Mouse (Mus musculus) frontal cortex, postnatal 36 days (tissue): ENCODE results near the gene Ip6k3.
A peak's percentile ranks its signal among the peaks of the same experiment; 100 is the strongest.

Experiments used
- DNase-seq, 2 experiments: peaks; one replicate each; pipeline ENCODE4 v3.0.0; 2022; ENCODE audit warnings: low spot score in 2 of 2

Gene Ip6k3

DNA sequence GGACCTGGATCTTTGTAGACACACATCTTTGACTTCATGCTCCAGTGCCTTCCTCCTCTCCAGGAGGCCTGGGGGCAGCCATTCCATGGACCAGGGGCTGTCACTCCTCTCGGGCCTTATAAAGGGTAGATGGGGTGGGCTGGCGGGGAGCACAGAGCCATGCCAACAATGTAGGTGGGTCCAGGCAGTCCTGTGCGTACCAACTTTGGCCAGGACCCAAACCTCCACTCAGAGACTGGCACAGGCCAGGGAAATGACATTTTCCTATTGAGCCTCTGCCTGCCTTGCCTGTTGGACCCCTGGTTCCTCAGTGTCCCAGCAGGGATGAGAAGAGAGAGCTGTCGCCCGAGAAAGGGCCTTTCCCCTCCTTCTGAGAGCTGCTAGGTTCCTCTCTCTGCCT lies 14.8 kb upstream of the Ip6k3 start:
- no peak for DNase-seq

DNA sequence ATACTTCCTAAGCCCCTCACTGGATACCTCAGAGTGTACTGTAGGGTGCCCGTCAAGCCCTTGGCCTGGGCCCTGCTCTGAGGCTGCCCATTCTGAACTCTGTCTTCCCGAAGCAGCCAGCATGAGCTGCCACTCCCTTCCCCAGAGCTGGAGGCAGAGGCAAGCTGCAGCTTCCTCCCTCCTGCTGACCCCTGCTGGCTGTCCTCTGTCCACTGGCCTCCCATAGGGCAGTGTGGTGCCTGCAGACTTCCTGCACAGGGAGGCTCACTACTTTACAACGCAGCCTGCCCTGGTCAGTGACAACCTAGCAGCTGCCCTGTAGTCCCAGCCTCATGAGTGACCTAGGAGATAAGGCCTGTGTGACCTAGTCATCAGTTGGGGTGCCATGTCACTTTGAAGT lies 14.1 kb upstream of the Ip6k3 start:
- no peak for DNase-seq

DNA sequence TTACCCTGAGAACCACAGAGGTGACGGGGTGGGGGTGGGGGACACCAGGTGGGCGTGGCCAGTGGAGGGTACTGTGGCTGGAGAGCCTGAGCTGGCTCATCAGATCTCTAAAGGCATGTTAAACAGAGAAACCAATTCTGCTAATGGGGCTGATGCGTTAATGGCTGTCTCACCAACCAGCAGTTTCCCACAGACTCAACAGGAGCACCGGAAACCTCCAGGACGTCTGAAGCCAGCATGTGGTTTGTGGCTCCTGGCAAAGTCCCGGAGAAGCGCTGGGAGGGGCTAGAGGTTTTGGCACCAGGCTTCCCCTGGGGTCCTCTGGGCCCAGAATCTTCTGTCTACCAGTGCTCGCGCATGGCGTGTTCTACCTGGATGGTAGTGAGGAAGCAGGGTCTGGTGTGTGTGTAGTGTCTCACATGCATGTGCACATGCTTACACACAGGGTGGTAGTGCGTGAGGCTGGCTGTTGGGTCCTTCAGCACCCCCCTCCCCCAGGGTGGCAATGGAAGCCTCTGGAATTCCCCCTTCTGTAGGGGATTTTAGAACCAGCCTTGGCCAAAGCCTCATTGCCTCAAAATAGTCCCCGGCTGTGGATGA lies 12.2 kb upstream of the Ip6k3 start:
- no peak for DNase-seq

DNA sequence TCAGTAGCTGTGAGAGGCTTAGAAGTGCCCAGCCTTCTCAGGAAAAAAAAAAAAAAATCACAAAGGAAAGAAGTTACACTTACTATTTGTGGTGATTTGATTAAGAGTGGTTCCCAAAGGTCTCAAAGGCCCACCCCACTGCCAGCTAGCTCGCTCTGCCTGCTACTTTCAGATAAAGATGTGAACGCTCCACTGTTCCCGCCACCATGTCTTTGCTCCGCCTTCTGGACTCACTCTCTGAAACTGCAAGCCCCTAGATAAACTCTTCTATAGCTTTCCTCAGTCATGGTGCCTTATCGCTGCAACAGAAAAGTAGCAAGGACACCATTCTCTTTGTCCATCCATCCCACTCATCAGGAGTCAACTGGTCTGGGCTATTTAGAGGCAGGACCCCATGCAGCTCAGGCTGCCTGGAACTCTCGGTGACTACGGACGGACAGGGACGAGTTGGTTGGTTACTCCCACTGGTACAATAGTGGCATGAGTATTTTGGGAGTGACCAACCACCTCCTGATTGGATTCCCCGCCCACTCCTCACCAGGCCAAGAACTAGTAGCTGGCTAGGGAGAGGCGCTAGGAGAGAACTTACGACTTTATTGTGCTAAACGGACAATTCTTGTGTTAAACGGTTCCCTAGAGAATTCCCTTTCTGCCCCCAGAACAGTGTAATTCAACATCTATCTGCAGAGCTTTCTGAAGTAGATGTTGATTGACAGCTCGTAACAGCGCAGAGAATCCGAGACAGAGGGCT lies 11.0 kb upstream of the Ip6k3 start:
- no peak for DNase-seq

DNA sequence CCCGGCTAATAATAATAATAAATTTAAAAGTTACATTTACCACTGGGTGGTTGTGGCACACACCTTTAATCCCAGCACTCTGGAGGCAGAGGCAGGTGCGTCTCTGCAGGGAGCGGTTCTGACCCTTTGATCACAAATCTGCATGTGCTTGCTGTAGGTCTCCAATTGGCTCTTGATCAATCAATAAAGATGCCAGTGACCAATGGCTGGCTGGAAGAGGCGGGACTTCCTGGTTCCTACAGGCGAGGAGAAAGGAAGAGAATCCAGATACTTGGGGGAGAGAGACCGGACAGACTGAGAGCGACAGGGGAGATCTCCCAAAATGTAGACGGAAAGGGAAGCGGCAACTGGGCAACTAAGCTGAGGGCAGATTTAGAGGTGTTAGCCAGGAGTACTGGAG lies 10.4 kb upstream of the Ip6k3 start:
- DNase-seq: no peak

DNA sequence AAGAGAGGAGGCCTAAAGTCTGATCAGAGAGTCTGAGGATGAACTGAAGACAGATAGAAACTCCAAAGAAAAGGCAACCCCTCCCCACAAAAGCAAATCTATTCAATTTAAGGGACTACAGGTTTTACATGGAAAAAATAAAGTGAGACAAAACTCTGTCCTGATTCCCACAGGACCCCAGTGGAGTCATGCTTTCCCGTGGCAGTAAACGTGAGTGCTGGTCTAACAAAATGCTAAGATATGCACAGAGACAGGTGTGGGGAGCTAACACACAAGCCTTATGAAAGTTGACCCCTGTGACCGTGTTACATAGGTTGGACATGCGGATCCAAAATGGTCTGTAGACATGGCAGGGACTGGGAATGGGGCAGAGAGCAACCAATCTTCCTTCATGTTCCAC lies 9.2 kb upstream of the Ip6k3 start:
- no peak for DNase-seq

DNA sequence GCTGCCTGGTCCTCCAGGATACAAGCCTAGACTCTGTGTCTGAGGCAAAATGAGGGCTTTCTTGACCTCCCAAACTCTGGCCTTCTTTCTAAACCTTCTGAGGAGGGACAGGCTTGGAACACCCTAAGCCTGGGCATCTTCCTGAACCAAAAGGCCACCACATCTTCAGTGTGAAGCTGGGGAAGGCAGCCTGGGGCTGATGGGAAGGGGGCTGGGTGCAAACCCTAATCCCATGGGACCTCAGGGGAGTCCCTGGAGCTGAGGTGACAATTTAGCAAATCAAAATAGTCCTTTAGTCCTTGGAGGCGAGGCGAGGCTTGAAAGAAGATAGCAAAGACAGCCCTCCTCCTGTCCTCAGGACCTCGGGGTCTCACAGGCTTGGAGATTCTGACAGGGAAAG lies 8.7 kb upstream of the Ip6k3 start:
- no peak for DNase-seq

DNA sequence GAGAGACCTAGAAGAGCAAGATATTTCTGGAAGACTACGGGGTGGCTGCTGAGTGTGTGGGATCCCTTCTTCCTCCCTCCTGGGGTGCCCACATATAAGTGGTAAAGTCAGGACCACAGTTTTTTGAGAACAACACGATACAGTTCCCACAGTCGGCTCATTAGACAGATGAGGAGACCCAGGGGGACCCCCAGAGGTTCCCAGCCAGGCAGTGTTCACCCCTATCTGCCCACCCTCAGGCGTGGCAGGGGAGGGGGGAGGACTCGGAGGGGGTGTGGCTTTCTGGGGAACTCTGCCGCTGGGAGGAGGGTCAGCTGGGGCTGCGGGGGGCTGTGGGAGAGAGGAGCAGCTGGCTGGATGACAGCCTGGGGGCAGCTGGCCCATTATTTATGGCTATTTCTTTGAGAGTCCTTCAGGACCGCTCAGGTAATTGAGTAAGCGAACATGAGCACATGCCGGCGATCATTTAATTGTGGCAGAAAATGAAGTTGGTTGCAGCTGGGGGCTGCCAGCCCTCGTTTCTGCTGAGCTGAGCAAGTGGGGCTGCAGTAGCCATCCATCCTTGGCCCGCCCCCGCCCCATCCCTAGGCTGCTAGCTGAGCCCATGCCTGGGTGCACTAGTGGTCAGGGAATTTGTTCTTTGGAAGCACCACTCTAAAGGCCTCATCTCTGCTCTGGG lies 7.7 kb upstream of the Ip6k3 start:
- no peak for DNase-seq

DNA sequence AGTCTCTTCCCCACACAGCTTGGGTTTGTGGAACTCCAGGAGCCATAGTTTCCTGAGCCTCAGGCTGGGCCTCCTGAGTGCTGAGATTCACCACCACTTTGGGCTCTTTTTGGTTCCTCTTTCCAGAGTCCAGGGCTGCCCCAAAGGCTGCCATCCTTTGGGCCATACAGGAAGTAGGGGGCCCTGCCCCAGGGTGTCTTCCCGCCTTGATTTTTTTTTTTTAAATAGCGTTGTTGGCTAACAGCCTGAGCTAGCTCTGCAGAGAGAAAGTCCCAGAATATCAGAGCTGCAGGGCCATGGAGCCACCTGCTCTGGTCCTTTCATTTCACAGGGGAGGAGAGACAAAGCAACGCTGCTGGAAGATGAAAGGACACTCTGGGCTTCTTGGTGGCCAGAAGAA lies 6.1 kb upstream of the Ip6k3 start:
- DNase-seq: no peak

DNA sequence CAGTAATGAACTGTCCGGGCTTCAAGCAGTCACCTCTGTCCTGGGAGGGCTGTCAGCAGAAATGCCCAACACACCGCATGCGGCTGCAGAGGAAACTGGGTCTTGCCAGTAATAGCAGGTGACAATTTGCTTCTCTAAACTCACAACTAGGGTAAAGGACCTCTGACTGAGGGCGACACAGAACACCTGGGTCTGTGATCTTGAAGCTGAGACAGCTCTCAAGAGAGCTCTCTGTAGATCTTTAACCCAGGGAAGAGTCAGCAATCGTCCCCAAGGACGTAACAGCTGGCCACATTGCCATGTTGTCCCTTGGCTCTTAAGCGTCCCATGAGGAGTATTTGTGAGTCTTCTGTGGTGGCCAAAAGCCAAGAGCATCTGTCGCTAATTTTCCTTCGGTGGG lies 4.9 kb upstream of the Ip6k3 start:
- DNase-seq: no peak

DNA sequence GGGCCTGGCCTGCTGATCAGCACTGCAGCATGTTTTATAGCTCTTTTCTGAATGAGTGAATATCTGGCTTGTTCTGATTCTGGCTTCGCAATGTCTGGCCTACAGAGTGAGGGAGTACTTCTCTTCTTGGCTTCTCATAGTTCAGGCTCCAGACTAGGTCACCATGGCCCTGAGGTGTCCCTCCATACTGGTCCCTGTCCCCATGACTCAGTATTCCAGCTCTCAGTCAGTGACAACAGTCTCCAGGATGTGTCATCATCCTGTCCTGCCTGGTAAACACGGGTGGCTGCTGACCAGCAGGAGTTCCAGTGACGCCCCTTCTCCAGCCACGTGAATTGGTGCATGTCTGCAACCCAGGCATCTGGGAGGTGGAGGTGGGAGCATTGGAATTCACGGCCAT lies 3.5 kb upstream of the Ip6k3 start:
- no peak for DNase-seq

DNA sequence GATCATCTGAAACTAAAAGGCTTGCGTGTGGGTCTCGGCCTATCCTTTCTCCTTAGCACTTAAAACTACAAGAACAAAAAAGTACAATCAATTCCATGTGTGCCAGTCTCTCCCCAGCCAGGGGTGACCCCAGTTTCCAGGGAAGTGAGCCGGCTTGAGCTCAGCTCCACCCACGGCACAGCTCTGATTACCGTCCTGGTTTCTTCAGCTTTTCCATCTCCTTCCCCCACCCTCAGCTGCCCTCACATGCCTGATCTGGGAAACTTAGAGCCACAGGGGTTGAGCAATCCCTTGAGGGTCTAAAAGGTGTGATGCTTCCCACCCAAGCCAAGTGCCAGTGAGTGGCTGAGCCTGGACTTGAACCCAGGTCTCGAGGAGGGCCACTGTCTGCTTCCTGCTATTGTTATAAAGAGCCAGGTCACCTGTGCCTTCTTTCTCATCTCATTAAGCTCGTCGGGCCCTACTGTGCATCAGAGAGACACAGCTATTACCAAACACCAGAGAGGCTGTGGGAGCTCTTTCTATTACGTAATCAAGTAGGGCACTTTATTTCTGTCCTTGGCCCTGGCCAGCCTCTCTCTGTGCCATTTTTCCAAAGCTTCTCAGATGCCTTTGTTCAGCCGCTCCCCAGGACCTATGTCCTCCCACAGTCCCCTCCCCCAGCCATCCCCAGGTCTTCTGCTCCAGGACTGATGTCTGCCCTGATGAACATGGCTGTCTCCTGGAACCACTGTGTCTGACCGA lies 2.5 kb upstream of the Ip6k3 start:
- DNase-seq: no peak

DNA sequence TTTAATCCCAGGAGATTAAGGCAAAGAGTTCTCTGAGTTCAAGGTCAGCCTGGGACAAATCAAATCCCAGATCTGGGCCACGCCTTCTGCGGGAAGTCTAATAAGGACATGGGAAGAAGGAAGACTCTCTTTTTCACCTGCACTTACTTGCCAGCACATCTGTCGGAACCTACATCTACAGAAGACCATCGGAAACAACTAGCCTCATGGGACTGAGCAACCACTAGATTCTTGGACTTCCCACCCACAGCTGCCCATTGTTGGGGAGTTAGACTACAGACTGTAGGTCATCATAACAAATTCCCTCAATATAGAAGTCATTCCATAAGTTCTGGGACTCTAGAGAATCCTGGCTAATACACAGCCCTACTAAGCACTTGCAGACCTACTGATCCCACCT lies 974 bp upstream of the Ip6k3 start:
- no peak for DNase-seq

DNA sequence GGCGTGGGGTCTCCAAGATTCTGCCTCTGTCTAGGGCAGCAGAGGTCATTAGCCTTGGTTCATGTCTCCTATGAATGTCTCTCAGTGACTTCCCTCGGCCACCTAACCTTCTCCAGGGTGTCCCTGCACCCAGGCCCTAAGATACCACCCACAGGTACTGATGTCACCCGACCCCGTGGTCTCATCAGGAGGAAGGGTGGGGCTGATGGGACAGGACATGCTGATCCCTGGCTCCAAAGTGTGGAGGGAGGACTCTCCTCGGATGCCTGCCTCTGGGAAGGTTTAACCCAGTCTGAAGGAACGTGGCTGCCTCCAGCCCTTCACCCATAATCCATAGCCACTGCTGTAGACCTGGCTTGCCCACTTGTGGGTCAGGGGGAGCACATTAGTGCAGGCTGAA lies 694 bp downstream of the Ip6k3 start:
- no peak for DNase-seq

DNA sequence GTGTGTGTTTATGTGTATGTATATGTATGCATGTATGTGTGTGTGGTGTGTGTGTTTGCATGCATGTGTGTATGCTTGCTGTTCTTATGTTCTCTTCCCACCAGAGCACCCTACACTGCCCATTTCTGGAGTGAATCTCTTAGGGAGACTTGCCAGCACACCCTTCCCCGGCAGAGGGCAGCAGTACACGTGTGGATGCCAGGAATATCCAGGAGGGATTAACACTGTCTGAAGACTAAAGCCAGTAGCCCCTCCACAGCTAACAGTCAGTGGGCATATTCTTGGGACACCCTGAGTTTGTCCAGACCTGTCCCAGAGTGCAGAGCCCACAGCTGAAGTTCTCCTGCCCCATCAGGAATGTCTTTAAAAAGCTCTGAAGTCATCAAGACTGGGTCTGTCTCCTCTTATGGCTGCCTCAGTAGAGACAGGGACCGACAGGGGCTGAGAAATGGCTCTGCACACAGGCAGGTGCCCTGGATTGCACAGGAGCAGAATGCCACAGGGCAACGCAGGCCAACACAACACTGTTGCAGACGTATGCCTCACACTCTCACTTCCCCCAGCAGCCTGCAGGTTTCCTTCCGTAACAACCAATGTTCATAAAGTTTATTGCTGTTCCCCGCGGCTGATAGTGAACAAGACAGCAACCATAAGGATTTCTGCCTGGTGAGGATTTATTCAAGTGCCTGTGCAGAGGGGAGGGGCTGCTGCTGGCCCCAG lies 2.4 kb downstream of the Ip6k3 start:
- DNase-seq: peak; percentile 52 to 61

DNA sequence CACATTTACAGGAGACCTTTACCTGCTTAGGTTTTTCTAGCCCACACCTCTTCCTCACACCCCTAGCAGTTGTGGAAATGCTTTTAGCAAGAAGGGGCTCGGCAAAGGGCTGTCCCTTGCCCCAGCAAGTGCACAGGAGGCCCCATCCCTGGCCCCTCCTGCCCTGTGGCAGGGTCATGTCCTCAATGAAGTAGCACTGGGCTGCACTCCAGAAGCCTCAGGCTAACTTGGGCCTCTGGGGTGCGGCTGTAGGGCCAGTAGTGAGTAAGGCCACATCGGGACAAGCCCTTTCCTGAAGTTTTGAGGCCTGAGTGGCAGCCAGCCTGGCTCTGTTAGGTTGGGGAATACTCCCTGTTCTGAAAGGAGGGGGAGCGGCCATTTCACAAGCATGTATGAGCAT lies 6.7 kb downstream of the Ip6k3 start:
- no peak for DNase-seq

DNA sequence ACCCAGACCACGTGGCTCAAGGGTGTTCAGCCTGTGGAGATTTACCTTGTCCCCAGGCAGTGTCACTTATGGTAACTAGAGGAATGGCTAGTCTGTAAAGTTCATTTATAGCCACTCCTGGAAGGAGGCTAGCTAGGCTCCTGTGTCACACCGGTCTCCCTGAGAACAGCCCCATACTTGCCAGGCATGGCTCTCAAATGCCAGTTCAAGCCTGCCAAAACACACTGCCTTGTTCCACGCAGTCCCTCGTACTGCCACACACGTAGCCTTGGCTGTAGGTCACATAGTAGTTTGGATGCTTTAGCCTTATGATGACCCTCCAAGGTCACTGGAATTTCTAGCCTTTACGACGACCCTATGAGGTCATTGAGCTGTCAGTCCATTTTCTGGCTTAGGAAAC lies 8.4 kb downstream of the Ip6k3 start:
- DNase-seq: no peak

DNA sequence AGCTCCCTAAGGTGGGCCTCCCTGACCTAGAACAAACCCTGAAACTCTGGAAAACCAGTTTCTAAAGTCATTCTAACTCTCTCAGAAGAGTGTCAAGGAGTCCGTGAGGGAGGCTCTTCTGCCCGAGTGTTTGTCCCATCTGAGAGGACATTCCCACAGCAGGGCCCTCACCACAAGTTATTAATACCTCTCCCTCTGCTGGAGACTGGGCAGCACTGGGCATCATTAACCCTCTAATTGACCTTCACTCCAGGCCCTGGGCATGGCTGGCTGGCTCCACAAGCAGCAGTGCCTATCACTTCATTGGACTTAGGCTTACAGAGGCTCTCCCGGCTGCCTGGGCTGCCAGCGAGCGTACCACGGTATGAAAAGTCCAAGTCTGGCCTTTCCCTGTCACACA lies 9.2 kb downstream of the Ip6k3 start:
- no peak for DNase-seq

DNA sequence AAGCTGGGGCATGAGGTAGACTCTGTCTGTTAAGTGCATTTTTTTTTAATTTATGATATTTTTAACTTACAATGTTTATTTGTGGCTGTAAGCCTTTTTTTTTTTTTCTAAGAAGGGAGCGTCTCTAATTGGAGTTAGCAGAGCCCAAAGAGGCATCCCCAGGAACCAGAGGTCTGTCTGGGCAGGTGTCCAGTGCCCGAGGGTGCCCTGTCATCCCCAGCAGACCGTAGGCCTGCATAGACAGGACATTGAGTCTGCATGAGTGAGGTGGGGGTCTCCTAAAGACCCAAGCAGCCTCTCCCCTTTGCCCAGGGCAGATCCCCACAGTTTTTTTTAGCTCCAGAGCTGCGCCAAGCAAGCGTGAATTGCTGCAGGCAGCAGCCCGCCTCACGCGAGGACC lies 11.8 kb downstream of the Ip6k3 start:
- DNase-seq: no peak

DNA sequence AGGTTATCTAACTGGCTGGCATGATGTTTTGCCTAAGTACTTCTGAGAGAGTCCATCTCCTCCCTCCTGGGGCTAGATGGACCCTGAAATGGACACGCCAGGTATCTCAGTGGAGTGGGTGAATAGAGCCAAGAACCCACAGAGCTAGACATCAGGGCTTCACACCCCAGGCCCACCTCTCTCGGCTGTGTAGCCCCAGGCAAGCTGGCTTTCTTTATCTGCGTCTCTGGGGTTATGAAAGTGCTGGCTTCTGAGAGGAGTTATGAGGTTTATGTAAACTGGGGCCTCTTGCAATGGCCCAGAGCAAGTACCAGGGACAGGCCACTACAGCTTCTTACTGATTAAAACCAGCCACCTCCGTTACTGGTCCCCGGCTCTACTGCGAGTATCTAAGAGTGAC lies 12.7 kb downstream of the Ip6k3 start:
- DNase-seq: no peak

DNA sequence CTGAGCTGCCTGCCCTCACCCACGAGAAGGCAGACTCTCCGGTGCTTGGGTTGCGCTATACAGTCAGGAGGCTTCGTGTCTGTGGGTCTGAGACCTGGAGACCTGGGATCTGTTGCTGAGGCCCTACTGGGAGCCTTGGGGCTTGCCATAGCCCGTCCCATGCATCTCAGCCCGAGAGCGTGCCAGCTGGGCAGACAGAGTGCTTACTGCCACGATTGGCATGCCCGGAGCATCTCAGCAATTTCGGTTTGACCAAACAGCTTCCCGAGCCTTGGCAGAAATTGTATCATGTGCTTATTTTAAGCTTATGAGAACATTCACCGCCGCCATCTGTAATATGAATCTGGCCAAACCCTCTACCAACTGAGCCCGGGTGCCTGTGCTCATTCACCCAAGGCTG lies 13.3 kb downstream of the Ip6k3 start:
- no peak for DNase-seq

DNA sequence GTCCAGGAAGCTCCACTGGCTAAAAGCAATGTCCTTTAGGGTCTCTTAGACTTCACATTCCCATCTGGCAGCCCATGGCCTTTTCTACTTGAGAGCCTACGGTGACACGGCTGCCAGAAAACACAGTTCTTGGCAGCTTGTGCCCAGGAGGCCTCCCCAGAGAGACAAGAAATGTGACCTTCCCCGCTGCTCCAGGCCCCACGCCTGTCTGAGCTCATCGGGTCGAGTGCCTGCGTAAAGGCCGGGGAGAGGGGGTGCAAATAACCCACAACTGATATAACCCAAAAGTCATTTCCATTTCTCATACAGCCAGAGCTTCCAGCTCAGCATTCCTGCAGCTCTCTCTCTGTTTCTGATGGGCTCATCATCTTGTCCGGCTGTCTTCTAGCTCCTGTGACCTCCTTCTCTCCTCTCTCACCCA lies 13.8 kb downstream of the Ip6k3 start:
- DNase-seq: no peak
